Mouse (Mus musculus) thymus, postnatal 14 days (tissue): ENCODE measurements at regions not wholly inside any gene's neighbourhood (a gene's known extent, or its start where the extent isn't known, plus 50 kb on each side); places are given as distances from the start of the nearest gene placed in this dataset.
"Not testable (repeated sequence)": the region's sequence is repeated elsewhere in the genome, so short reads cannot be mapped to it uniquely, and the experiment has no call there.

ENCODE experiments used
- DNase-seq: peaks from one replicate; pipeline ENCODE4 v3.0.0; 2021

GRCm38 (mm10) chr6:3201507-3201906 lies 197.9 kb downstream of the Samd9l start:
- DNase-seq: not testable (repeated sequence)

GRCm38 (mm10) chr6:3201107-3201506 lies 198.3 kb downstream of the Samd9l start:
- DNase-seq: no peak

- DNase-seq: peak; percentile 75
These were observed 198.8 kb downstream of the Samd9l start for GRCm38 (mm10) chr6:3200586-3200985.

GRCm38 (mm10) chr6:3192424-3192820 lies 206.9 kb downstream of the Samd9l start:
- DNase-seq: not testable (repeated sequence)

GRCm38 (mm10) chr6:3191695-3192423 lies 207.5 kb downstream of the Samd9l start:
- not testable (repeated sequence) for DNase-seq

GRCm38 (mm10) chr6:3183819-3184199 lies 215.6 kb downstream of the Samd9l start:
- peak; percentile 48 for DNase-seq

- DNase-seq: peak; percentile 22
These were observed 216.2 kb downstream of the Samd9l start for GRCm38 (mm10) chr6:3182889-3183818.

GRCm38 (mm10) chr6:3182424-3182841 lies 216.9 kb downstream of the Samd9l start:
- DNase-seq: not testable (repeated sequence)

GRCm38 (mm10) chr6:3179603-3180348 lies 219.6 kb downstream of the Samd9l start:
- not testable (repeated sequence) for DNase-seq

- DNase-seq: not testable (repeated sequence)
These were observed 229.9 kb downstream of the Samd9l start for GRCm38 (mm10) chr6:3169479-3169878.

- not testable (repeated sequence) for DNase-seq
These were observed 233.2 kb downstream of the Samd9l start for GRCm38 (mm10) chr6:3166149-3166548.

GRCm38 (mm10) chr6:3151901-3152300 lies 247.5 kb downstream of the Samd9l start:
- not testable (repeated sequence) for DNase-seq

- not testable (repeated sequence) for DNase-seq
These were observed 261.5 kb downstream of the Samd9l start for GRCm38 (mm10) chr6:3137823-3138222.

GRCm38 (mm10) chr6:3133763-3134162 lies 265.6 kb downstream of the Samd9l start:
- not testable (repeated sequence) for DNase-seq

- DNase-seq: not testable (repeated sequence)
These were observed 283.1 kb downstream of the Samd9l start for GRCm38 (mm10) chr6:3116296-3116695.
